Mouse (Mus musculus) embryonic facial prominence, embryonic 11.5 days (tissue): ENCODE results near the gene Il12rb1. TPM values are rescaled to one million over a fixed set of nuclear protein-coding genes. Genes with fewer than 3 reads are reported as not detected.

ENCODE experiments used
- ATAC-seq: fragments of 200-750 bp; cut with Nextera tagmentation; replicated peaks from 2 replicates; pipeline ENCODE4 v1.8.0; 2017; ENCODE audit warnings: low read depth; ENCODE audit not compliant: insufficient number of reproducible peaks, low FRiP score, low TSS enrichment
- DNase-seq: peaks from one replicate; pipeline ENCODE4 v3.0.0-alpha.2; 2015; ENCODE audit warnings: low spot score
- H3K27ac ChIP-seq: fragments of 300-500 bp; sonication (generic); replicated peaks from 2 replicates; pipeline ENCODE4 v1.5.1; 2014; ENCODE audit warnings: mild to moderate bottlenecking, low read depth, low read length, control low read depth
- H3K27me3 ChIP-seq: fragments of 300-500 bp; sonication (generic); 2 replicates; pipeline ENCODE4 v1.6.1; 2014; ENCODE audit warnings: mild to moderate bottlenecking, low read length, moderate library complexity, mixed read lengths; ENCODE audit not compliant: control insufficient read depth, insufficient read depth
- H3K36me3 ChIP-seq: fragments of 300-500 bp; sonication (generic); replicated peaks from 2 replicates; pipeline ENCODE4 v1.6.1; 2014; ENCODE audit warnings: low read depth, mild to moderate bottlenecking, low read length, moderate library complexity, mixed read lengths; ENCODE audit not compliant: control insufficient read depth, insufficient read depth
- H3K4me1 ChIP-seq: fragments of 300-500 bp; sonication (generic); 2 replicates; pipeline ENCODE4 v1.6.1; 2014; ENCODE audit warnings: low read length, mixed read lengths; ENCODE audit not compliant: control insufficient read depth, insufficient read depth
- H3K4me2 ChIP-seq: fragments of 300-500 bp; sonication (generic); 2 replicates; pipeline ENCODE4 v1.6.1; 2014; ENCODE audit warnings: low read depth, mild to moderate bottlenecking, control low read depth, low read length, moderate library complexity
- H3K4me3 ChIP-seq: fragments of 300-500 bp; sonication (generic); 2 replicates; pipeline ENCODE4 v1.5.1; 2014; ENCODE audit warnings: low read depth, low read length, control low read depth
- H3K9ac ChIP-seq: fragments of 300-500 bp; sonication (generic); replicated peaks from 2 replicates; pipeline ENCODE4 v1.6.1; 2014; ENCODE audit warnings: mild to moderate bottlenecking, control low read depth, low read length
- H3K9me3 ChIP-seq: fragments of 300-500 bp; sonication (generic); replicated peaks from 2 replicates; pipeline ENCODE4 v1.6.1; 2016; ENCODE audit warnings: mild to moderate bottlenecking, low read length, inconsistent platforms, mixed read lengths; ENCODE audit not compliant: control insufficient read depth
- WGBS: fragments of 180-500 bp; shearing (Covaris S2); extraction: QIAGEN DNeasy Blood & Tissue Kit; methylation state at CpG from one replicate; pipeline ENCODE4 v1.1.7; 2014; 5-methylcytosine and 5-hydroxymethylcytosine counted together
- polyA plus RNA-seq: library from polyadenylated mRNA; unstranded; fragments of >200 nt; fragmentation: Nextera tagmentation; extraction: Ambion mirVana; gene quantifications from 2 replicates; pipeline ENCODE4 v1.2.1, GENCODE M21; 2014

The Il12rb1 gene
- polyA plus RNA-seq, 1 experiment from 2014 or later: 0.10 TPM

- Histone ChIP-seq H3K4me2 (no peak overlapping the region), H3K9ac (no peak overlapping the region), H3K27ac (no peak overlapping the region), H3K9me3 (no peaks in the 10 kb centered on the region), H3K4me1 (no peaks in the 10 kb centered on the region), H3K4me3 (no peak overlapping the region), H3K36me3 (no peaks in the 10 kb centered on the region), H3K27me3 (no peaks in the 10 kb centered on the region)
- DNase-seq (no peak), ATAC-seq (no peak)
- 98% methylated on average over 2 of the region's 2 CpGs for WGBS
Observed at GRCm38 (mm10) chr8:70827010-70827409, 18.8 kb downstream of the Il12rb1 start.

GRCm38 (mm10) chr8:70827796-70828195 is 19.5 kb downstream of the Il12rb1 start:
- no peak overlapping the region for H3K4me3 ChIP-seq
- no peak overlapping the region for H3K4me2 ChIP-seq
- H3K27me3 ChIP-seq: no peaks in the 10 kb centered on the region
- no peaks in the 10 kb centered on the region for H3K9me3 ChIP-seq
- no peaks in the 10 kb centered on the region for H3K36me3 ChIP-seq
- H3K4me1 ChIP-seq: no peaks in the 10 kb centered on the region; the same call in 1 of the 2 replicates
- WGBS: 89% methylated on average over 1 of the region's 1 CpGs
- DNase-seq: no peak
- H3K9ac ChIP-seq: no peak overlapping the region
- ATAC-seq: no peak
- no peak overlapping the region for H3K27ac ChIP-seq

- H3K4me3 ChIP-seq: no peak overlapping the region
- no peak overlapping the region for H3K9ac ChIP-seq
- H3K4me2 ChIP-seq: no peak overlapping the region
- DNase-seq (no peak), ATAC-seq (no peak)
- no peaks in the 10 kb centered on the region for H3K36me3 ChIP-seq
- H3K9me3 ChIP-seq: no peaks in the 10 kb centered on the region
- no peak overlapping the region for H3K27ac ChIP-seq
- 86% methylated on average over 8 of the region's 8 CpGs for WGBS
- H3K4me1 ChIP-seq: no peaks in the 10 kb centered on the region; the same call in 1 of the 2 replicates
- H3K27me3 ChIP-seq: no peaks in the 10 kb centered on the region
Observed at GRCm38 (mm10) chr8:70831517-70831916, 23.3 kb downstream of the Il12rb1 start.

GRCm38 (mm10) chr8:70832371-70832770 is 24.1 kb downstream of the Il12rb1 start:
- no peaks in the 10 kb centered on the region for H3K36me3 ChIP-seq
- no peak overlapping the region for H3K27ac ChIP-seq
- H3K9me3 ChIP-seq: no peaks in the 10 kb centered on the region
- DNase-seq (no peak), ATAC-seq (no peak)
- no peaks in the 10 kb centered on the region; the same call in 1 of the 2 replicates for H3K4me1 ChIP-seq
- H3K9ac ChIP-seq: no peak overlapping the region
- H3K4me3 ChIP-seq: no peak overlapping the region
- no peaks in the 10 kb centered on the region for H3K27me3 ChIP-seq
- 61% methylated on average over 11 of the region's 11 CpGs for WGBS
- no peak overlapping the region for H3K4me2 ChIP-seq

GRCm38 (mm10) chr8:70833018-70833482 is 24.8 kb downstream of the Il12rb1 start:
- H3K4me3 ChIP-seq: no peak overlapping the region
- H3K36me3 ChIP-seq: no peaks in the 10 kb centered on the region
- no peak for ATAC-seq
- no peak overlapping the region for H3K27ac ChIP-seq
- no peaks in the 10 kb centered on the region; the same call in 1 of the 2 replicates for H3K4me1 ChIP-seq
- H3K9ac ChIP-seq: 0 out of 2 replicates have a peak overlapping the region, but pooled peaks have one; percentile 13
- DNase-seq: no peak
- no peak overlapping the region for H3K4me2 ChIP-seq
- WGBS: 50% methylated on average over 9 of the region's 9 CpGs
- no peaks in the 10 kb centered on the region for H3K27me3 ChIP-seq
- H3K9me3 ChIP-seq: no peaks in the 10 kb centered on the region

- no peaks in the 10 kb centered on the region for H3K27me3 ChIP-seq
- 44% methylated on average over 15 of the region's 15 CpGs for WGBS
- no peak overlapping the region for H3K4me2 ChIP-seq
- ATAC-seq (no peak), DNase-seq (no peak)
- no peaks in the 10 kb centered on the region for H3K36me3 ChIP-seq
- H3K9ac ChIP-seq: no peak overlapping the region
- no peak overlapping the region for H3K27ac ChIP-seq
- H3K9me3 ChIP-seq: no peaks in the 10 kb centered on the region
- no peak overlapping the region for H3K4me3 ChIP-seq
- H3K4me1 ChIP-seq: no peaks in the 10 kb centered on the region; the same call in none of the 2 replicates
Observed at GRCm38 (mm10) chr8:70833520-70833919, 25.3 kb downstream of the Il12rb1 start.

GRCm38 (mm10) chr8:70834071-70834470 is 25.8 kb downstream of the Il12rb1 start:
- ATAC-seq (no peak), DNase-seq (no peak)
- no peak overlapping the region for H3K4me3 ChIP-seq
- no peak overlapping the region for H3K27ac ChIP-seq
- H3K4me2 ChIP-seq: no peak overlapping the region
- H3K9ac ChIP-seq: no peak overlapping the region
- no peaks in the 10 kb centered on the region for H3K9me3 ChIP-seq
- WGBS: 93% methylated on average over 3 of the region's 3 CpGs
- H3K36me3 ChIP-seq: no peaks in the 10 kb centered on the region
- no peaks in the 10 kb centered on the region for H3K27me3 ChIP-seq
- no peaks in the 10 kb centered on the region; the same call in none of the 2 replicates for H3K4me1 ChIP-seq

GRCm38 (mm10) chr8:70836666-70837065 is 28.4 kb downstream of the Il12rb1 start:
- DNase-seq: no peak

More at GRCm38 (mm10) chr8:70836666-70837065, 28.4 kb downstream of the Il12rb1 start:
- Histone ChIP-seq H3K4me1 (no peaks in the 10 kb centered on the region; the same call in none of the 2 replicates), H3K27me3 (no peaks in the 10 kb centered on the region), H3K9me3 (no peaks in the 10 kb centered on the region), H3K4me3 (no peak overlapping the region), H3K27ac (no peak overlapping the region), H3K36me3 (no peaks in the 10 kb centered on the region), H3K9ac (no peak overlapping the region), H3K4me2 (no peak overlapping the region)
- WGBS: 88% methylated on average over 12 of the region's 12 CpGs
- ATAC-seq: no peak
